Mouse (Mus musculus) brain, embryonic 14.5 days (tissue): ENCODE data around the gene Fezf1. TPM values are rescaled to one million over a fixed set of nuclear protein-coding genes. Genes with fewer than 3 reads are reported as not detected.
A peak's percentile ranks its signal among the peaks of the same experiment; 100 is the strongest.

Experiments used
- DNase-seq: peaks from one replicate; pipeline ENCODE4 v3.0.0-alpha.2; 2011; ENCODE audit warnings: low read depth
- CTCF ChIP-seq: fragments of 200-500 bp; IDR thresholded peaks from 2 replicates; pipeline ENCODE4 v1.5.1; 2012; ENCODE audit warnings: inconsistent platforms, mild to moderate bottlenecking, moderate library complexity, borderline replicate concordance; ENCODE audit not compliant: insufficient read depth, insufficient read length; ENCODE audit errors: extremely low read depth
- POLR2A ChIP-seq: fragments of 200-500 bp; IDR thresholded peaks from 2 replicates; pipeline ENCODE4 v1.6.1; 2012; ENCODE audit warnings: mild to moderate bottlenecking, inconsistent platforms, borderline replicate concordance; ENCODE audit not compliant: poor library complexity, insufficient read depth, insufficient read length, severe bottlenecking; ENCODE audit errors: extremely low read depth
- polyA plus RNA-seq: library from polyadenylated mRNA; depleted of rRNA; stranded (reverse); fragments of >200 nt; gene quantifications from 2 replicates; pipeline ENCODE4 v1.2.3, GENCODE M21; 2012; rRNA removed

Fezf1 gene
- polyA plus RNA-seq, 1 experiment = 9.9 TPM

DNA sequence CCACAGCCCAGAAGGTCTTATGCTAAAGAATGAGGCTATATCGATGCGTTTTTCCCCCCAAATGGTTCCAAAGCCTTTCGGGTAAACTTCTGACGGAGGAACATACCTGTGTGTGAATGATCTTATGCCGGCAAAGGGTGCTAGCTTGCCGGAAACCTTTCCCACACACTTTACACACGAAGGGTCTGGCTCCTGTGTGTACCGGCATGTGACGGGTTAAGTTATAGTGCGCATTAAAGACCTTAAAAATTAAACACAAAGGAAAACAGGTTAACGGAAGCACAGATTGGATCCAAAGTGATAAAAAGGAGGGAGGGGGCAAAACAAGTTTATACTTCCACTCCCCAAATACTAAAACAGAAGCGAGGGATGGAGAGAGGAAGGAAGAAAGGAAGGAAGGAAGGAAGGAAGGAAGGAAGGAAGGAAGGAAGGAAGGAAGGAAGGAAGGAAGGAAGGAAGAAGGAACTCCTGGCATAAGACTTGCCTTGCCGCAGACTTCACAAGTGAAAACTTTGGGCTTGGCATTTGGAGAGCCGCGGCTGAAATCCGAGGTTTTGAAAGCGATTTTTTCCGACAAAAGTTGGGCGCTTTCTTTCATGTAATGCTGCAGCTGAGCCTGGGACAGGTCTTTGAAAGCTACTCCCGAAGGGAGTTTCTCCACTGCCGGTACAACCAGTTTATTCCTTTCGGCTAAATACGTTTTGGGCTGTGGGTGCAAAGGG, 1.2 kb downstream of the Fezf1 start:
- no peak for TF ChIP-seq CTCF
- no peak for DNase-seq

DNA sequence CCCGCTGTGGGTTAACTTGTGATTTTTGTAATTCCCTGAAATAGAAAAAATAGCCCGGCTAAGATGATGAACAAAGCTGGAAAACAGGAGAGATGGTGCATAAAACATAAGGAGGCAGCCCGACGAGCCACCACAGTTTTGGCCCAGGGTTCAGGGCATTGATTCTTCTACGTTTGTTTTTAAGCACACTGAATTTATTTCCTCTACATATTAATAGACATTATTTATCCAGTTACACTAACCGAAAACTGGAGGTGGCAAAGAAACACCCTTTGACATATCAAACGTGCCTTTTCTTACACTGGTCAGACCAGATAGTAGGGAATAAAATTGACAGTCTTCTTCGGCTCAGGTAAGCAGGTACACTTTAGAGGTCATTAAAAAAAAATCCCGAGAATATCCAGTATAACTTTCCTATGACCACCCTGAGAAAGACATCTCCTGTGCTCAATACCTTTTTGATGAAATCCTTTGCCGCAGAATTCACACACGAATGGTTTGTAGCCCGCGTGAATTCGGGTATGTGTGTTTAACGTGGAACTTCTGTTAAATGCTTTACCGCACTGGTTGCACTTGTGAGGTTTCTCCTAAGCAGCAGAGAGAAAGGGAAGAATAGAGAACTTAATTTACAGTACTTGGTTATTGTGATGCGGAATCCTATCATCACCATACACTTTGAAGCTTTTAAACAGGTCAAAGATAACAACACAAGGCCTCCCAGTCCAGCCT, 1.9 kb downstream of the Fezf1 start:
- DNase-seq = peak; percentile 49
- no peak for TF ChIP-seq CTCF
- no peak for TF ChIP-seq POLR2A

DNA sequence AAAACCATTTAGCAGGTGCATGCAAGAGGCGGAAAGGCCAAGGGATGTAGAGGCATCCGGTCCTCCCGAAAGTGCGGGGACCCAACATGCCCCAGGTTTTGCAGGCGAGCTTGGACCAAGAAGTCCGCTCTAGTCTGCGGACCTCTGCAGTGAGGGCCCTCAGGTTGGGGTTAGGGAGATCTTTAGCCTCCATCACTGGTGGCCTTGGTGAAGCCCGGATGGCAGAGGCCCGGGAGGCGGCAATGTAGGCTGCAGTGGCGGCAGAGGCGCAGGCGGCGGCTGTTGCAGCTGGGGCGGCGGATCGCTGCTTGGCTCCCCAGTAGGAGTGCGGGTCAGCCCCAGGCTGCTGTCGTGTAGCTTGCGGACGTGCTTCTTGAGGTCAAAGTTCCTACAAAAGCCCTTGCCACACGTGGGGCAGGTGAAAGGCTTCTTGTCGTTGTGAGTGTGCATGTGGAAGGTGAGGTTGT, 2.6 kb downstream of the Fezf1 start:
- no peak for TF ChIP-seq POLR2A
- DNase-seq = peak; percentile 49

DNA sequence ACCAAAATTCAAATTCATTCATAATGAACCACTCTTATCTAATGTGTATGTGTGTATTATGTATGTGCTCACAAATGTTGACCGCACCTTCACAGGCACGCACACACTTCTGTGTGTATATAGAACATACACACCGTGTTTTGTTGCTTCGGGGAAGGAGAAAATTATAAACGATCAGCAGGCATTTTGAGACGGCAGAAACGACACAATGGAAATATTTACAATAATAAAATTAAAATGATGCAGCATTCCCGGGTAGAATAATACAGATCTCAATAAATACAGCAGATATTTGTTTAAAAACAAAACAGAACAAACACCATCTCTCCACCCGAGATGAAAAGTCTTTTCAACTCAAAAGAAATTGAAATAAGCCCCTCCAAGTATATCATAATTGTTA, 3.0 kb downstream of the Fezf1 start:
- TF ChIP-seq CTCF (no peak), POLR2A (no peak)
- DNase-seq = peak; percentile 38

DNA sequence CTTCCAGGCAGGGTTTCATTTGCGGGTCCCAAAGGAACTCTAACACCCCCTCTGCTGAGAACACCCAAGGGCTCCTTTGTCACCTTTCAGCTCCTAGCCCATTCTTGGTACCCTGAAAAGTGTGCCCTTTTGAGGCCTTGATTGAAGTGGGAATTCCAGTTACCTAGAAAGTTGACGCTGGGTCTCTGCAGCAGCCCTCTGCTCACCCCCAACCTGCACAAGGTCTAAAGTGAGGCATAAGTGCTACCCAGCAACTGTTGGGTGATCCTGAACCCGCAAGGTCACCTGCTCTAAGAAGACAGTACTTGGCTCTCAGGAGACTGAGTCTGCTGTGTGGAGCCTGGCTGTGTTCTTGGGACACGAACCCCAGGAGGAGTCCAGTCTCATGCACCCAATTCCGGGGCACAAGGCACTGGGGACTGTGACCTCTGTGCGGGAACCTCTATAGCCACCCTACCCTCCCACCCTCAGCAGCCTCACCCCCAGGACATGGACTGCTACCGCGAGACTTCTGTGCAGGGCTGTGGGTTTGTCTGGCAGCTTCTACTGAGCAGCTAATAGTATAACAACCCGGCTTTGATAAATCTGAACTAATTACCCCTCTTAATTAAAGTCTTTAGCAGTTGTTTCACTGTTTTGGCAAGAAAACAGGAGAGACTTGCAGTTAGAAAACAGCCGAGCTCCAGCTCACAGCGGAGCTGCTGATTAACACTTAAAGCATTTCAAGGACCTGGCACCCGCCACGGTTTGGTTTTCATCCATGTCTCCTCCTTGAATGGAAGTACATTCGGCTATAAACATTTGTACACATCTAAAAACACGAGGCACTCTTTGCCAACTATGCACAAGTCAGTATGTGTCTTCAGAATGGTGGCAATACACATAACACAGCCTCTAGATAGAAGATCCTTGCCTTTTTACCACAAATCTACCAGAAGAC, 4.1 kb downstream of the Fezf1 start:
- DNase-seq = peak; percentile 97
- no peak for TF ChIP-seq CTCF
- TF ChIP-seq POLR2A = no peak

DNA sequence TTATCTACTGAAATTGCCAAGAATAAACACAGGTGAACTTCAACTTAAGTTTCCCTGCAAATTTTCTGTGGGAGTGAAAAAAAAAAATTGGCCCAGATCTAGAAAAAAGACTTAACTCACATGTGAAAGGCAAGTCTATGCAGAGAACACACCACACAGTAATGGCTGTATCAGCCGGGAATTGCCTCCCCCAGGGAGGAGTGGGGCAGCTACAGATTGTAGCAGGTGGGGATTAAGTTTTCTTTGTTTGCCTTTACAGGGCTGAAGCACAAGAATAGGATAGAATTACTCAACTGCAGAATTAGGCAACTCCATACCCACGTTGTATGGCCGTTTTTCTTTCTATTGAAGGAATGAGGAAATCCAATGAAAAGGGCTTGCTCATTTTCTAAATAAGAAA, 36.7 kb downstream of the Fezf1 start:
- TF ChIP-seq CTCF (no peak), POLR2A (no peak)
- DNase-seq = no peak

DNA sequence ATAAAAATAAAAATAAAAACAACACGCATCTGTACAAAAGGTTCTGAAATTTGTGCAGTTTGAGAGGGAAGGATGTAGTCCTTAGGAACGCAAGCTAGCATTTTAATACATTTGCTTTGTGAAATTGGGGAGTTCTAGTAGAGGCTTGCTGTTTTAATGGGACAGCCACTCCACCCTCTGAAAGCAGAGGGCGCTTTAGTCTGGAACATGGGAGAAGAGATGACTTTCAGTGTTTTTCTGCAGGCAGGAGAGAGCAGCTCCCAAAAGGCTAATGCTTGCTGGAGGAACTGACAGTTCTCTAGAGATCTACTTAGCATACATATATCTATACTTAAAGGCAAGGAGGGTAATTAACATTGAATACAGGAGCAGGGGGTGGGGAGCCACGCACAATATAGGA, 40.4 kb downstream of the Fezf1 start:
- peak; percentile 48 for DNase-seq
- TF ChIP-seq POLR2A (no peak), CTCF (peak; percentile 44; the same call in 1 of the 2 replicates)

DNA sequence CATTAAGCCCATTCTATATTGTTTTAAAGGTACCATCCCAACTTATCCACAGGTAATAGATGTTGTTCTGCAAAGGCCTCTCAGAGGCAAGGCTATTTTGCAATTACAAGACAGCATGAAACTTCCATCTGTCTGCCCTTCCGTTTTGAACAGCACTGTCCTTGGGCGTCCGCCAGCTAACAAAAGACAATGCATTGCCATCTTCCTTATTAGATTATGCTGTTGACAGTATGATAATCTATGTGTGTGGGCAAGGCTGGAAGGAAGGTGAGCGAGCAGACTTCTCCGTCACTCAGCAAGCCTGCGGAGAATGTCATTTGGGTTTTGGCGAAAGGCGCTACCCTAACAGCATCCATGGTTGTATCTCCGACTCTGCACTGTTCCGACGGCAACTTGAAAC, 45.5 kb downstream of the Fezf1 start:
- DNase-seq = no peak
- TF ChIP-seq CTCF (no peak), POLR2A (no peak)

Other genes starting within 250 kb of the Fezf1 start
- 0.64 and 0.72 TPM in 2 replicates for gene Aass, start 115.4 kb downstream of the Fezf1 start, polyA plus RNA-seq